Mouse (Mus musculus) gastrocnemius, adult 8-10 months (tissue): ENCODE results near the gene Arl8b. TPM values are rescaled to one million over a fixed set of nuclear protein-coding genes. Genes with fewer than 3 reads are reported as not detected.
A peak's percentile ranks its signal among the peaks of the same experiment; 100 is the strongest.

Experiments used
- DNase-seq, 2 experiments: peaks; one replicate each; pipeline ENCODE4 v3.0.0; 2022; ENCODE audit warnings: low spot score in 2 of 2
- total RNA-seq, 4 experiments: library from RNA; stranded (reverse); gene quantifications; 2 replicates each; pipeline ENCODE4 v1.2.4; 2022

Arl8b gene
- total RNA-seq, 4 experiments from 2014 or later, result 116 to 134 (median 123) TPM

DNA sequence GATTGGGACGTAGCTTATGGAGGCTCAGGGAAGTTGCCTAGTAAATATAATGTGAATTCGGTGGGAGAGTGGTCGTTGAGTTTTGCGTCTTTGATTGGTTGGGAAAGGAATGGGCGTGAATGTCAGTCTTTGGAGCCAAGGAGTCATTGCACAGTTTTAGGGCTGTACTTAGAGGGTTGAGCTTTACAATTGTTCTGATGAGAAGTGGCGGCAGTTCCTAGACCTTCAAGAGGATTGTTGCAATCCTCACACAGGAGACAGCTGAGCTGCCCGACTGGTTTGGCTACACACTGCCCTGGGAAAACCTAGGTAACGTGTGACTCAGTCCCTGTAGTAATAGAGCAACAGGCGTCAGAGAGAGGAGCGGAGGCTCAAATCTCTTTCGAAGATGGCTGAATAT, 1.2 kb downstream of the Arl8b start:
- DNase-seq, result no peak

DNA sequence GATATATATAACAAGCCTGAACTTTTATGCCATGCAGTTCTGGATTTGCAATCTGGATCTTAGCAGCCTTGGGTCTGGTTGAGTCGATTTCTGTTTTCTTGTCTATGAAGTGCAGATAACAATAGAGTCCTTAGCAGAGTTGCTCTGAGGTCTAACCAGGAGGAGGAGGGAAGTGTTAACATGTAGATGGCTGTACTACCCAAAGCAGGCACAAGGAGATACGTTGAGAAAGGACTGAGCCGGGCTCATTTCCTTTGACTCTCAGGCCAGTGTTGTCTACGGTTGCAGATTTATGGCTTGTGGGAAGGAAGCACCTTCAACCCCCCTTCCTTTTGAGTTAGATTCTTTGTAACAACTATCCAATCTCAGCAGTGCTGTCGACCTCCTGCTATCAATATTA, 1.9 kb downstream of the Arl8b start:
- DNase-seq, result no peak

DNA sequence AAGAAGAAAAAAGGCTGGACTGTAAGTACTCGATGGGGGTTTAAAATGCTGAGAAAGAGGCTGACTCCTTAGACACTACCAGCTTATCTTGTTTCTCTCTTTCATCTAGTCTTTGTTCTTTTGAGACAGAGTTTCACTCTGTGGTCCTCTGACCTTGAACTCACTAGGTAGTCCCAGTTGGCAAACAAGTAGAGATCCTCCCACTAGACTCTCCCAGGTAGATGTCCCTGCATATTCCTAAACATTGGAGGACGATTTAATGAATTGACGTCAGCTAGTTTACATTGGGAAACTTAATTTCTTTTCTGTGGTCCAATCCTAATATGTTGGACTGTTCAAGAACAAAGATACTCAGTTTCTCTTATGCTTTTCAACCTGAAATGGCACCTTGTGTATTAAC, 2.7 kb downstream of the Arl8b start:
- DNase-seq, result no peak

DNA sequence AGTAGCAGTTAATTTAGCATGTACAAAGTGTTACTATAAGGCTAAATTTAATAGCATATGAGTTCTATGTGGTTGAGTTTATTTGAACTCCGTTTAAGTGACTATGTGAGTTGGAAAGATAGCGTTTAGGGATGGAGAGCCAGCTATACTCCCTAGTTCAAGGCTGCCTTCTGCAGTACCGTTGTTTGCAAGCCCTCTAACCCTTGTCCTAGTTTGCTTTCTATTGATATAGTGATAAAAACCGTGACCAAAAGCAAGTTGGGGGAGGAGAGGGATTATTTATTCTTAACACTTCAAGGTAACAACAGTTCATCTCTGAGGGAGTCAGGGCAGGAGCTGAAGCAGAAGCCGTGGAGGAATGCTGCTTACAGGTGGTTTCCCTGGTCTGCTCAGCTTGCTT, 8.6 kb downstream of the Arl8b start:
- no peak for DNase-seq

DNA sequence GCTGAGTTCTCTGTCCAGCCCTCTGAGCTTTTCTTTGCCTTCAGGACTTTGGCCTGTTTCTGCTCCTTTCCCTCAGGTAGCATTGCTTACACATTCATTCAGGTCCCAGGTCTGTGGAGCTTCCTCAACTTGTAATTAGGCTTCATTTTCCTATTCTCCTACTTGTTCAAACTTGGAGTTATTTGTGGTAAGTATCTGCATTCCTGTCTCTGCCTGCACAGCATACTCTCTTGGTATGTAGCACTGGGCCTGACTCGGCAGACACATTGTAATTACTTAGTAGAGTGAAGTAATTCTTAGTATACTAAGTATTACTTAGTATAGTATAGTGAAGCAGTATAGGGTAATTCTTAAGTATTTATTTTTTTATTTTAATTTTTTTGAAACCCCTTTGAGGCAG, 13.0 kb downstream of the Arl8b start:
- DNase-seq, result no peak

DNA sequence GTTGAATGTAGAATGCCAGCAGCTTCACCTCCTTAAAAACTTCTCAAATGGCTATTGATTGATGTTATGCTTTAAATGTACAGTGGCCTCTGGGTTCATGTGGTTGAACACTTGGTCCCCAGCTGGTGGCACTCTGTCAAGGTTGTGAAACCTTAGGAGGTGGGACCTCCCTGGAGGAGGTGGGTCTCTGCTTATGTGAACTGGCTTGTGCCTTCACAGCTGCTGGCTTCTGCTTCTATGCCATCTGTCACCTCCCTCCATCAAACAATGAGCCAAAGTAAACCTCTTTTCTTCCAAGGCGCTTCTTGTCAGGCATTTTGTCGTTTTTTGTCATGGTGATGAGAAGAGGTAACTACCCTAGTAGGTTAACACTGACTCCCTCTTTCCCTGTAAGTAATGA, 13.8 kb downstream of the Arl8b start:
- DNase-seq, result peak in 1 of 2 experiments; percentile 14

DNA sequence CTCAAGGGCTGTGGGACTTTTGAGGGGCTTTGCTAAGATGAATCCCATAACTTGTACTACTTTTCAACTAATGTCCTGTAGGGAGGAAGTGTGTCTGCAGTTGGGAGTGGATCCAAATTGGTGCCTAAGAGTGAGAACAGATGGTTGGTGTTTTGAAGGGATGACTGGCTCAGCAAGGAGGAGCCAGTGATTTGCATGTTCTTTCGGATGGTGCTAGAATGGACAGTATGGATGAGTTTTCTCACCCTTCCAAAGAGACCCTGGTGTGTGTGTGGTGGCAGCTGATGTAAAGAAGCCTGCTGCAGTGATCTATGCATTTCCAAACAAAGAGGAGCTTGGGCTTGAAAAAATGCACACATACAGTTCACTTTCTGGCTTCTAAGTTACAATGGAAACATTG, 22.3 kb downstream of the Arl8b start:
- no peak for DNase-seq

DNA sequence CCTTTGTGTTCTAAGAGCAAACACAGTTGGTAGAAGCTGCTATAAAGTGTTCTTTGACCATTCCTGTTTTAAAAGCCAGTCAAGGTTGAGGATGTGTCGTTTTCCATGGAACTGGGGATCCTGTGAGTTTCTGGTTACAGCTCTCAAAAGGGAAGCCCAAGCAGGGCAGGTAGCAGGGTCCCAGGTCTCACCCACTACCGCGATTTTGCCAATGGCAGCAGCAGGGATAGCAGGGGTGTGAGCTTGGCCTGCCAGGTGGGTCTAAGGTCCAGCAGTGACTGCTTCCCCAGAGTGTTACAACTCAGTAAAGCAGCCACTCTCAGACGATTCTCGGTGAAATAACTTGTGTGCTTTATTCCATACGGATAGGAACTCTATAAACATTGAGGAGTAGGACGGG, 23.0 kb downstream of the Arl8b start:
- DNase-seq, result no peak

DNA sequence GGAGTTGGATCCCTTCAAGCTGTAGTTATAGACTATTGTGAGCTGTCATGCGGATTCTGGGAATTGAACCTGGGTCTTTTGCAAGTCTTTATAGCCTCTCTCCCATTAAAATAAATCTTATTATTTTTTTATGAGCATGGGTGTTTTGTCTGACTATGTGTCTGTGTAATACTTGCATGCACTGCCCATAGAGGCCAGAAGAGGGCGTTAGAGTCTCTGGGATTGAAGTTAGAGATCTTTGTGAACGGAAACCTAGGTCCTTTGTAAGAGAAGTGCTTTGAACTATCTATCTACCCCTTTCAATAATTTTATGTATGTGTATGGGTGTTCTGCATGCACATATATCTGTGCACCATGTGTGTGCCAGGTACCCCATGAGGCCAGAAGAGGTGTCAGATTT, 24.5 kb downstream of the Arl8b start:
- DNase-seq, result no peak

DNA sequence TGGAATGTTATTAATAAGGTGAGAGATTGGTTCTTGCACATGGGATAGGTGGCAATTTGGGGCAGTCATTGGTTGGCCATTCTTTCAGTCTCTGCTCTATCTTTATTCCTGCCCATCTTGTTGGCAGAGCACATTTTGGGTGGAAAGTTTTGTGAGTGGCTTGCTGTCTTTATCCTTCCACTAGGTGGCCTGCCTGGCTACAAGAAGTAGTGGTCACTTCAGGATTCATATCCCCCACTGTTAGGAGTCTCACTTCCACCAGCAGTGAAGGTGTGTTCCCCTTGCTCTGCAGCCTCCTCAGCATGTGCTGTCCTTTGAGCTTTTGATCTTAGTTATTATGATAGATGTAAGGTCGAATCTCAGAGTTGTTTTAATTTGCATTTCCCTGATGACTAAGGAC, 25.9 kb downstream of the Arl8b start:
- DNase-seq, result no peak

DNA sequence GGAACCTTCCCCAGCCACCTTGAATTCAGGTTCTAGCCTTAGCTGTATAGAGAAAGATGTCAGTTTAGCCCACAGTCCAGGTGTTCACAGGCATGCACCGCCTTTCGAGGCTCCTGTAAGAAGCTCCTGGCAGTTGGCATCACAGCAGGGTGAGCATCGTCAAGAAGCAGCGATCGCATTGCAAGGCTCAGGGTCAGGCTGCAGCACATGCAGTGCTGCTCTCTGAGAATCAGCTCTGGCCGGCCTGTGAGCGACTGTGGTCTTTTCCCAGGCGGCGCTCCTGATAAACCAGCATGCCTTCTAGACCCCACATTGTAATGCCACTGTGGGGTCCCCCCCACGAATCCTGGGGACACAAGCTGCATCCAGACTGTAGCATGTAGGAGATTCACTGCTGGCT, 27.3 kb downstream of the Arl8b start:
- no peak for DNase-seq

DNA sequence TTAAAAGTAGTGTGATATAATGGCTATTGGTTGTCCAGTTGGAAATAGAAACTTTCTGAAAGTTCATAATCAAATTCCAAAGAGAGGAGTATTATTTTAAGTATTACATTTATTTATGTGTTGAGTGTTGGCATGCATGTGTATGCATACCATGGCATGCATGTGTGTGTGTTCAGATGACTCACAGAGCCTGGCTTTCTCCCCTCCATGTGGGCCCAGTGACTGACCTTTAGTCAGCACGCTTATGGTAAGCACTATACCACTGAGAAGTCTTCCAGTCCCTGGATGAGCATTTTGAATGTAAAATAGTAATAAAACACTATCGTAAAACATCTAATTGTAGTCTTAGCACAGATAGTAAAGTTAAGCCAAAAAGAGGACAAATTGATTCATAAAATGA, 29.2 kb downstream of the Arl8b start:
- DNase-seq, result no peak

DNA sequence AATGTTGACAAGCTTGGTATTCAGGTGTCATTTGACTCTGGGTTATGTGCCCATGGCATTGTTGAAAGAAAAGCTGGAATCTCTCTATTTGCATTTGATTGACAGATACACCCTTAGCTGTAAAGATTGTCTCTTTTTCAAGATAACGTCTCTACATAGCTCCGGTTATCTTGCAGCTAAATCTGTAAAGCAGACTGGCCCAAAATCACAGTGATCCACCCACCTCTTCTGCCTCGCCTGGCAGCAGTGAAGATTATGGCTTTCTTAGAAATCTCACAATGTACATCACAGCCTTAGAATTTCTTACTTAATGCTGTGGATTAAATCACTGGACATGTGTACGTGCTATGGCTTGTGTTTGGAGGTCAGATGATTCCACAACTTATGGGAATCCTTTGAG, 34.6 kb downstream of the Arl8b start:
- no peak for DNase-seq

DNA sequence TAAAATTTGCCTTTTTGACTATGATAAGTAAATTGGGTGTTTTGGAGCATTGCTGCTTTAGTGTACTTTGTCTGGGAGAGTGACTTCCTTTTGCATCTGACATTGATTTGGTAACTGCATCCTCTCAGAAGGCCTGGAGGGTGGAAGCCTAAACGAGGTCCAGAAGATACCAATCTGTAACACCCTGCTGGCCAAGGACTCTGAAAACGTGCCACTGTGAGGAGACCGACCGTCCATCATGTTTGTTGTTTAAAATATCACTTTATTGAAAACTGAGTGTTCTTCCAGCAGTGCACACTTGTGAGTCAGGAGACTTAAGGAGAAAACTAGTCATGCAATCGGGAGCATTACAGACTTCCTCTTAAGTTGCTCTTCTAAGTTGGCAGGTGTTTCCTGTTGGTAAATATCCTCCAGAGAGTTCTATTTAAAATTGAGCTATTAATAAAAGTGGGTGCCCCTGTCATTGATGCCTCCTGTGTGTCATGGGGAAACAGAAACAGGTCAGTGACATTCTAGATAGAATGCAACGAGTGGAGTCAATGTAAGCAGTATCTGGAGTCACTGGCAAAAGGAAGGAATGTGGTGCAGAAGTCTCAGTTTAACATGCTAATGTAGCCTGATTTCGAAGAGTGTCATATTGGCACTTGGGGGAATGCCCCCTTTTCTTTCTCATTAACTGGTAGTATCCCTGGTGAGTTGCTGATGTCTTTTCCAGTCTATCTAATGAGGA, 42.1 kb downstream of the Arl8b start:
- DNase-seq, result no peak

DNA sequence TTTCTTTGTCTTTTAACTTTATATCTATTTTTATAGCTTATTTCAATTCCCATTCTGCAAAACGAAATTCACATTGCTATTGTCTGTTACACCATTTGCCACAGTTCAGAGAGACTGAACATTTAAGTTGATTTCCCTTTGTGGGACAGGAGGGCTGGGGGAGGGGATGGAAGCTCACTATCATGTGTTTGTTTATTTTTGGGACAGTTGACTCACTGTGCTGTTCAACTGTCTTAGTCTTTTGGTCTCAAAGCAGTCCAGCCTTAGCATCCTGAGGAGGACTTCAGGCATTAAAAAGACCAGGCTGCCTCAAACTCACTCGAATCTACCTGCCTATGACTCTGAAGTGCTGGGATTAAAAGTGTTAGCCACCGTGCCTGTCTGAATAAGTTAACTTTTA, 43.2 kb downstream of the Arl8b start:
- no peak for DNase-seq

DNA sequence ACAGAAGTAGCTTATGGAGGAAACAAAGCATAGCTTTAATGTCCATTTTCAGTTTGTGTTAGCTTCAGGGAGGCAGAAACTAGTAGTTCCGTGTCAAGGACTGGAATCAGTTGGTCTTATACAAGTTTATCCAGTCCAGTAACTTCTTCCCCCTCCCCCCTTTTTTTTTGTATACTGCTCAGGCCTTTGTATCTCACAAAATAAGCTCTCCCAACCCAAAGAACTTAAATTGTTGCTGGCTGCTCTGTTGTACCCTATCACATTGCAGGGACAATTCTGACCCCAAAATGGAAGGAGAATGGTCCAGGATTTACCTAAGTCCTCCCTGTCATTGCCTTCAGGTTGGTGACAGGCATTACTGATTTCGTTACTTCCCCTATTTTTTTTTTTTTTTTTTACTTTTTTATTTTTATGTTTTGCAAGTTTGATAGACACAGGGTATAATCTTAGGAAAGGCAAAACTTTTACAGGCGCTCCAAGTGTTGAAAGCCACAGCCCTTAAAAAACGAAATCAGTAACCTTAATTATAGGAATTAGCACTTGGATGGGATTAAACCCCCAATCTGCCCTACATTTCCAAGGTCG, 44.5 kb downstream of the Arl8b start:
- DNase-seq, result no peak

DNA sequence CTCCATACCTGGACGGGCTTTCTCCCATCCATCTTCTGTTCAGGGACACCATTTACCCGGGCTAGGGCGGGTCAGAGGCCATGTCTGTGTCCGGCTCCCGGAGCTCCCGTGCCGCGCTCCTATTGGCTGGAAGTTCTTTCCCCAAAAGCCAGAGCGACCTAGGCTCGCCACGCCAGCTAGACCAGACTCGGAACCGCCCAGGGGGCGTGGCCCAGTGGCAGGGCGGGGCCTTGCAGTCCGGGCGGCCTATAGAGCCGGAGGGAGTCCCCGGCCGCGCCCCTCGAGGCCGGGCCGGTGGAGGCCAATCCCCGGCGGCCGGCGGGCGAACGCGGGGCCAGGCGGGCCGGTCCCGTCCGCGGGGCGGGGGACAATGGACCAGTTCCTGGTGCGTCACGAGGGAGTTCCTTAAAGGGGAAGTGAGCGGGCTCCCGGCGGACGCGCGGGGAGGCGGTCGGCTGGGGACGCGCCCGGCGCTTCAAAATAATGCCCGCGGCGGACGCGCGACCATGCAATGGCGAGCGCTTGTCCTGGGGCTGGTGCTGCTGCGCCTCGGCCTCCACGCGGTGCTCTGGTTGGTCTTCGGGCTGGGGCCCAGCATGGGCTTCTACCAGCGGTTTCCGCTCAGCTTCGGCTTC, 45.5 kb downstream of the Arl8b start, which contains the start of gene Edem1:
TSS of gene Edem1 (plus strand) at position 408 of the 635 bp plus-strand sequence.
- peak; percentile 99 to 100 for DNase-seq

DNA sequence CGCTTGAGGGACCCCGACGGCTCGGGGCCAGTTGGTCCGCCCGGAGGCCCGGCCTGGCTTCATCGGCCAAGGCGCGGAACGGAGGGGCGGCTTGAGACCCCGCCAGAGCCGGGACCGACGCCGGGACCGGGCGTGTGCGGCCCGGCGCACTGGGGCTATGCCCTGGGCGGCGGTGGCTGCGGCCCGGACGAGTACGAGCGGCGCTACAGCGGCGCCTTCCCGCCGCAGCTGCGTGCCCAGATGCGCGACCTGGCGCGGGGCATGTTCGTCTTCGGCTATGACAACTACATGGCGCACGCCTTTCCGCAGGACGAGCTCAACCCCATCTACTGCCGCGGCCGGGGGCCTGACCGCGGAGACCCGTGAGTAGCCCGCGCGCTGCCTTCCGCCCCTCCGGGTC, 46.0 kb downstream of the Arl8b start:
- peak; percentile 13 to 17 for DNase-seq

DNA sequence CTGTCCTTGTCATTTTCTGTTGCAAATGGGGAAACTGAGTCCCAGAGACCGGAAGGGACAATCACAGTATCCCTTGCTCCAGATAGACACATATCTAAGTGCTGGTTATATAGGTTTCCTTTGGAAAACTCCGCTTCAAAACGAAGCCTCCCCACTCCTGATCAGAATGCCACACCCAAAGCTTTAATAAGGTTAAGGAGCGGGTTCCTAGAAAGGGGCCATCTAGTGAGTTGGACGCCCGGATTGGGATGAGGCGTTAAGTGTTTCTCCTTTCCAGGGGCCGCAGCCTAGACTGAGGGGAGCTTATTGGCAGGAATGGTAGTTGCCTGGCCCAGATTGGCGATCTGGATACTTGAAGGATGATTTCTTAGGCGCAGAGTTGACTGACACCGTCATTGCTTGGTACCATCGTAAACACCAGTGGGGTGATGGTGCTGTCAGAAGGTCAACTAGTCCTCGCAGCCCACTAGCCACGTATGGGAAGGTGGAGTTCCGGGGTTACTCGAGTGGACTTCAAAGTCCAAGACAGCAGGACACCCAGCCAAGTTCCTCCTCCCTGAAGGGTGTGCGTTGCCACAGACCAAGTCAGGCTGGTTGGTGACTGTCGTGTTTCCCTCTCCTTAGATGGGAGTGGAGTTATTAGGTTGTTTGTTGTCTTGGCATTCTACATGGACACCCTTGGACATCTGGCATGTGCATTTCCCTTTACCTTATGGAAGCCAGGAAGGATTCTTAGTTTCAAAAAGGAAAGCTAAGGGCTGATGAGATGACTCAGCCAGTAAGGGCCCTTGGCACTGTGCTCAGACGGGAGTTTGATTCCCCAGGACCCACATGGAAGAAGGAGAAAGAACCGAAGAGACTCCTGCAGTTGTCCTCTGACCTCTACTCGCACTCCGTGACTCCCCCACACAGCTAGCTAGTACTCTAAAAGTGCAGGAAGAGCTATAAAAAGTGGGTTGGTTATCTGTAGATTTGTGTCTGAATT, 46.8 kb downstream of the Arl8b start:
- peak in 1 of 2 experiments; percentile 23 for DNase-seq

DNA sequence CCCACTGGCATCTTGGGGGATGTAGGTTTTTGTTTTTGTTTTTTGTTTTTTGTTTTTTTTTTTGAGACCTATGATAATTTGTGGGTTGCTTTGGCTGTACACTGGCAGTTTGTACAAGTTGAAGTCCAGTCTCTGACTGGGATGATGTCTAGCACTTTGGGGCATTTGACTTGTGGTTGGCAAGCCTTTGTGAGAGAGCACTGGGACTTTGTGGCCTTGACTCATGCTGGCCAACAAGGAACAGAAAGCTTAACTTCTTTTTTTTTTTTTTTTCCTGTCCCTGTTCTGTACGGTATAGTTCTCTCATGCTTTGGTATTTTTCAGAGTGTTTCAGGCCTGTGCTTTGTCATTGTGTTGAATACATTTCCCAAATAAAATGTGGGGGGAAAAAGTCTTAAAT, 49.3 kb downstream of the Arl8b start:
- no peak for DNase-seq

DNA sequence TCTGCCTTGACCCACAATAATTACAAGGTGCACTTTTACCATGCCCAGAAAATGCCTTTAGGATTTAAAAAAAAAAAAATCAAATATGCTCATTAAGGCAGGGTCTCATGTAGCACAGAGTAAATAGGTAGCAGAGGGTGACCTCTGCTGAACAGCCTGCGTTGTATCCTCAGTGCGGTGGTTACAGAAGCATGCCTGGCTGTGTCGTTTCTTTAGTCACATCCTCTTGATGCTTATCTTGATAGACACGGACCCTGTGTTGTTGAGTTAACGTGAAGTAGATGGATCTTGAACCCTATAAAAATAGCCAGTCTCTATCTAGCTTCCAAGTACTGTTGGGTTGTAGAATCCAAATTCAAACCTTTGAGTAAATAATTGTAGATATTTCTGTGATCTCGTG, 50.1 kb downstream of the Arl8b start:
- no peak for DNase-seq
